Mouse (Mus musculus) embryonic fibroblast, embryonic 13.5 days (primary cell): ENCODE data around the gene Rsl1.
A peak's percentile ranks its signal among the peaks of the same experiment; 100 is the strongest.

Experiments
- CTCF ChIP-seq: IDR thresholded peaks from 2 replicates; pipeline ENCODE4 v1.5.1; 2011; ENCODE audit warnings: mild to moderate bottlenecking, control low read depth, low read length, moderate library complexity, borderline replicate concordance; ENCODE audit not compliant: insufficient read depth
- POLR2A ChIP-seq: IDR thresholded peaks from 2 replicates; pipeline ENCODE4 v1.6.1; 2011; ENCODE audit warnings: low read depth, mild to moderate bottlenecking, control low read depth, low read length, moderate library complexity

GRCm38 (mm10) chr13:67128038-67128721, 44.8 kb upstream of the Rsl1 start:
- peak; percentile 41 for TF ChIP-seq POLR2A
- no peak for TF ChIP-seq CTCF
